Mouse (Mus musculus) brown adipose tissue, adult 24 weeks (tissue): ENCODE data around the gene Hsd11b2. TPM values are rescaled to one million over a fixed set of nuclear protein-coding genes. Genes with fewer than 3 reads are reported as not detected.

Experiments
- H3K27ac ChIP-seq: fragments of 200-500 bp; replicated peaks from 2 replicates; pipeline ENCODE4 v1.5.1; 2012; ENCODE audit warnings: low read depth, mild to moderate bottlenecking, low read length
- H3K4me1 ChIP-seq: fragments of 200-500 bp; 2 replicates; pipeline ENCODE4 v1.6.1; 2012; ENCODE audit warnings: low read length, mixed read lengths; ENCODE audit not compliant: control insufficient read depth, insufficient read depth, insufficient read length
- H3K4me3 ChIP-seq: fragments of 200-500 bp; 2 replicates; pipeline ENCODE4 v1.5.1; 2012; ENCODE audit warnings: low read depth, mild to moderate bottlenecking, low read length, moderate library complexity; ENCODE audit not compliant: insufficient read depth
- polyA plus RNA-seq: library from polyadenylated mRNA; stranded (reverse); fragments of >200 nt; gene quantifications from 2 replicates; pipeline ENCODE4 v1.2.4, GENCODE M21; 2012; ENCODE audit not compliant: missing spikeins, insufficient read depth, insufficient read length

Hsd11b2 gene
- polyA plus RNA-seq, 1 experiment, result not detected

DNA sequence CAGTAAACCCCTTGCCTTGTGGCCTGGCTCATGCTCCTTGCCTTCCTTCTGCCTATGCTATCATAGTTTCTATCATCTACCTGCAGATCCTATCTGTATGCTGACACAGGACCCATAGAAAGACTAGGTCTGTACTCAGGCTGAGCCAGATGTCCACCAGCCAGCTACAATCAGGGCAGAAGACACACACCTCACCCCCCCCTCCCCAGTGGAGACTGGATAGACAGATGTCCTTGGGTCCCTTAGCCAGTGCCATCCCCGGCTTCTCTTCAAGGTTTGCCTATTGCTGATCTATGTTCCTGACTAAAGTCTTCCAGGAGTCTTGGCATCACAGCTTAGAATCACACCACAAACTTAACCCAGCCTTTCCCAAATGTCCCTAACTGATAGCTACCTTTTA, 9.7 kb downstream of the Hsd11b2 start:
- H3K27ac ChIP-seq, result no peak overlapping the region

DNA sequence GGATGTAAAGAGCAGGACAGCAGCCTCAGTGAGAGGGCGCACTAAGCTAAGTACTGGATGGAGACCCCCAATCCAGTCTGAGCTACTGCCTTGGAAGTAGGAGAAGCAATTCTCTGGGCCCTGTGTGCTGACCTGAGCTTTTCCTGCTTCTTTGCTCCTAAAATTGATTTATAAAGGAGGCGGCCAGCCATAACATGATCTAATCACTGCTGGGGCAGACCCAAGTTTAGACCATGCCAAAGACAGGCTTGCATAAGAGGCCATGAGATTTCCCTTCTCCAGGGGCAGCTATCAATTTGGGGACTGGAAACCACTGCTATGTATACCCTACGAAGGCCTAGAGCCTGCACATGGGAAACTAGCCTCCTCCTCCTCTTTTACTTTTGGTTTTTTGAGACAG, 10.7 kb downstream of the Hsd11b2 start:
- H3K27ac ChIP-seq, result no peak overlapping the region
- no peak overlapping the region for H3K4me3 ChIP-seq

More for the DNA sequence above, 9.7 kb downstream of the Hsd11b2 start:
- no peaks in the 10 kb centered on the region for H3K4me1 ChIP-seq
- H3K4me3 ChIP-seq, result no peak overlapping the region

DNA sequence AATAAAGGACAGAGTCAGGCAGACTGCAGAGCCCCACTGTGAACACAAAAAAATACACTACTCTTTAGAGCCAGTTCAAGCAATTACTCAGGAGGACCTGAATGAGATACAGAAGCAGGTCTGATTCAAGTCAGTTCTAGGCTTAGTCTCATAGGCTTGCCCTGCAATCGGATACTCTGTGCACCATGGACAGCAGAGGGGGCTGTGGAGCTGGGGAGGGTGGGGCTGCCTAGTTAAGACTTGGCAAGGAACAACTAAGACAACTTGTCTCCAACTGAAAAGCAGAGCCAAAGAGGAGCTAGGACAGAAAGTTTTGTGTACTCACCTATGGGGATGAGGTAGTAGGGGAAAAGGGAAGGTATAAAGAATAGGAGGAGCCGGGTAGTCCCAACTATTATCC, 13.2 kb downstream of the Hsd11b2 start:
- Histone ChIP-seq H3K4me1 (peaks cover 4% of the 10 kb centered on the region; the same call in 1 of the 2 replicates), H3K4me3 (no peak overlapping the region), H3K27ac (no peak overlapping the region)

More for the DNA sequence above, 10.7 kb downstream of the Hsd11b2 start:
- H3K4me1 ChIP-seq, result peaks cover 4% of the 10 kb centered on the region; the same call in 1 of the 2 replicates

DNA sequence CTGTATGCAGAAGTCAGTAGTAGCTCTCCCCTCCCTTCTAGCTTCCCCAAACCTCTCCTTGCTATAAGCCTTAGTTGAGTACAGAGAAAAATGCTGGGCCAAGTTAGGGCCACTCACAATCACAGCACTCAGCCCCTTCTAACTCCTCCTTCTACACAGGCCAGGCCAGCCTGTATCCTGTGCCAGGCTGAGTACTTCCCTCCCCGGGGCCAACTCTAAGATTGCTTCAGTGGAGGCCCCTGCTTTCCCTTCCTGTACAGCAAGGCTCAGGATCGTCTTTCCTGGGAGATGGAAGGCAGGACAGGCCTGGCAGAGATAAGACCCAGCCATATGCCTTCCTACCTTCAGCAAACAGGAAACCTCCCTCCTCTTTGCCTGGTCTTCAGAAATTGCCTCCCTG, 14.9 kb downstream of the Hsd11b2 start:
- peaks cover 4% of the 10 kb centered on the region; the same call in 1 of the 2 replicates for H3K4me1 ChIP-seq
- no peak overlapping the region for H3K4me3 ChIP-seq
- 0 out of 2 replicates have a peak overlapping the region, but pooled peaks have one; percentile 2 for H3K27ac ChIP-seq

DNA sequence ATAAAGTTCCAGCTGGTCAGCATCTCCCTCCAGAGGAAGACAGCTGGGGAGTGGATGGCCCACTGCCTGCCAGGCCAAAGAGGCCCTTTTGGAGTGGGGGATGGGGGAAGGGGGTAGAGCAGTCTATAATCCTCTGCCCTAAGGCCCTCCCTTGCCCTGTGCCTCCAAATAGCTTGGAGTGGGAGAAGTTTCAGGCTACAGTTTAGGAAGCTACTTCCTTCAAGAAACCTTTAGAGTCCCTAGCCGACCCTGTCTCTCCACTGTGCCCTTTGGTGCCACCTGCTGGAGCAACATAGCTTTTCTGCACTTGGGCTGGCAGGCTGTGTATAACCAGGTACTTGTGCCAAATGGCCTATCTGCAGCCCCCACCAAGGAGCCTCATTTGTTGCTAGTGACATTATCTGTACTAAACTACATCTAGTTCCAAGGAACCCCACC, 15.4 kb downstream of the Hsd11b2 start:
- Histone ChIP-seq H3K4me1 (peaks cover 4% of the 10 kb centered on the region; the same call in 1 of the 2 replicates), H3K4me3 (no peak overlapping the region), H3K27ac (0 out of 2 replicates have a peak overlapping the region, but pooled peaks have one; percentile 2)

DNA sequence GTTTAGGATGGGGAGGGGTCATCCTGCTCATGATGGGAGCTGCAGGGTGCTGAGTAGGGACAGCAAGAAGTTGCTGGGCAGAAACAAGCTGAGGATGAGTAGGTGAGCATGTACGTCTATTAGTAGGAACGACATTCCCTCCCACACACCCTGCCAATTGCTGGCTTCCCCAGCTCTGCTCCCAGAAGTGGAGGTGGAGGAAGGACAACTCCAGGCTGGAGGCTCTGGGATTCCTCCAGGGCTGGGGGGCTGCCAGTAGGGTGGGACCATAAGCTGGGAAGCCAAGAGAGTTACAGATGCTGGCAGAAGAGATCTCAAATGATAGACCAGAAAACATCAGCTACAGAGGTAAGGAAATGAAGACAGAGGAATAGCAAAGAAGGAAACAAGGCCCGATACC, 18.0 kb downstream of the Hsd11b2 start:
- peaks cover 4% of the 10 kb centered on the region; the same call in 1 of the 2 replicates for H3K4me1 ChIP-seq
- no peak overlapping the region for H3K27ac ChIP-seq
- H3K4me3 ChIP-seq, result no peak overlapping the region

DNA sequence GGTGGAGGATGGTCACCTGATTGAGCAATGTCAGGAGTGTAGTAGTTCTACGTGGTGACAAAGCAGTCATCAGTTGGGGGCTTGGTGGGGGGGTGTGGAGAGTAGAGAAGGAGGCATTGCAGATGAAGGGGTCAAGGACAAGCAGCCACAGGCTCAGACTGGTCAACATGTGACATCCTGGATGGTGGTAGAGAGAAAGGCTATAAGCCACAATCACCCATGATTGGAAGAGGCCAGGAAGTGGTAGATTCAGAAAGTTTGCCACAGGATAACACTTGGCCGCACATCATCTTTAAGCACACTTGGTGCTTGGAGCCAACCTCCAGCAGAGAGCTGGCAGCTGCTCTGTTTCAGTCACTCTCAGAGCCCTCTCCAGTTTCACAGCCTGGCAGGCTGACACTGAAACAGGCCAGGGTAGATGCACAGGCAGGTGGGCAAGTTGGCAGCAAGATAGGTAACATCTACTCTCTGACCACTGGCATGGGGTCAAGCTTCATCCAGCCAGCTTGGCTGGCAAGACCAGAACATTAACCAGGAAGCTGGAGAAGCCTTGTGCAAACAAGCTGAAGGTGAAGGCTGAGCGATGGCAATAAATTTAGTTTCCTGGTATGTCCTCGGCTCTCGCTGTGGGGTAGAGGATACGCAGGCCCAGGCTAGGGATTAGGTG, 18.6 kb downstream of the Hsd11b2 start:
- no peak overlapping the region for H3K4me3 ChIP-seq
- H3K27ac ChIP-seq, result no peak overlapping the region
- peaks cover 4% of the 10 kb centered on the region; the same call in 1 of the 2 replicates for H3K4me1 ChIP-seq

DNA sequence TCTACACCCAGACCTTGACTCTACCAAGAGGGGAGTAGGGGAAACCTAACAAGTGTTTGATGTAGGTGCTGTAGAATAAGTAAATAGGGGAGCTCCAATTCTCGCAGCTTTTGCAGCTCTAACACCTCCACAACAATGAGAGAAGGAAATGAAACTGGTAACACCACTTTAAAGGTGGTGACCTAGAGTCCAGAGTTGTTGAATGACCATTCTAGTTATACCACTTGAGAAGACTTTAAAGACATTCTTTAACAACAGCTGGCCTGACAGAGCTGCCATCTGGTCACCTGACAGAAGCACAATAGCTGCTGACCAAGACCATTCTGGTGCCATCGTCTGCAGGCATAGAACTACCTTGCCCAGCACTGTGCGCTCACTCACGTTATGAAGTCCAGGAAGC, 20.4 kb downstream of the Hsd11b2 start:
- no peak overlapping the region for H3K4me3 ChIP-seq
- peaks cover 6% of the 10 kb centered on the region for H3K4me1 ChIP-seq
- H3K27ac ChIP-seq, result no peak overlapping the region

DNA sequence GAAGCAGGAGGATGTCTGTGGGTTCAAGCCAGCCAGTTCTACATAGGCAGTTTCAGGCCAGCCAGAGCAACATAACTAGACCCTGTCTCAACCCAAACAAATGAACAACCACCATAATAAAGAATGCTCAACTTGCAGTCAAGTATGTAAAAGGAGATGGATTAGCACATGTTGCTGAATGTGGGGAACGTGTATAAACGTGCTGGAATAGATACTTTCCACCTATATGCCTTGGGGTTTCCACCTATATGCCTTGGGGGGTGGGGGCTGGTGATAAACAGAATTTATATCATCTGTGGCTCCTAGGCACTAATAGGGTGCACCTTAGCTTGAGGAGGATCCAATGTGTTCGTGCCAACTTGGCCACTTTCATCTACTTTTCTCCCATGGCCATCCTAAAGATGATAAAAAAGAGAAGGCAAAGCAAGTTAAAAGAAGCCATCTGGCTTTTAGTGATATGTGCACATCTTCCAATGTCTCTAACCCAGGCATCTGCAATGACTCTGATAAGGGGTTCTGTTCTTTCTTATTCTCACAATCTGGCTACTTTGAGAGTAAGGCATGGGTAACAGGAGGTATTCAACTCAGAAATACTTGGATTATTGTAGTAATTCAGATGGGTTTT, 23.6 kb downstream of the Hsd11b2 start:
- no peak overlapping the region for H3K4me3 ChIP-seq
- H3K4me1 ChIP-seq, result peaks cover 36% of the 10 kb centered on the region
- no peak overlapping the region for H3K27ac ChIP-seq

DNA sequence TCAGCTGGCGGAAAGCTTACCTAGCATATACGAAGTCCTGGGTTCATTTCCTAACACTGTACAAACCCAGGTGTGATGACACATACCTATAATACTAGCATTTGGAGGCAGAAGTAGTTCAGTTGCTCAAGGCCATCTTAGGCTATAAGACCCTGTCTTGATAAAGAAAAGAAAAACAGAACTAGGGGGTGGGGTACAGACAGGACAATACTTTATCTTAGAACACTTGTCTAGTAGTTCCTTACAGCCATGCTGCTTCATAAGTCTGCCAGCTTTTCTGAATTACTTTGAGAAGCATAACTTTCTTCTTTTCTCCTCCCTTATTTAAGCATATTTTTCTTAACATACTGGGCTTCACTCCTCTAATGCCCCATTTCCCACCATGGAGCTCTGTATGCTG, 24.3 kb downstream of the Hsd11b2 start:
- Histone ChIP-seq H3K4me1 (peaks cover 37% of the 10 kb centered on the region), H3K4me3 (no peak overlapping the region), H3K27ac (no peak overlapping the region)

DNA sequence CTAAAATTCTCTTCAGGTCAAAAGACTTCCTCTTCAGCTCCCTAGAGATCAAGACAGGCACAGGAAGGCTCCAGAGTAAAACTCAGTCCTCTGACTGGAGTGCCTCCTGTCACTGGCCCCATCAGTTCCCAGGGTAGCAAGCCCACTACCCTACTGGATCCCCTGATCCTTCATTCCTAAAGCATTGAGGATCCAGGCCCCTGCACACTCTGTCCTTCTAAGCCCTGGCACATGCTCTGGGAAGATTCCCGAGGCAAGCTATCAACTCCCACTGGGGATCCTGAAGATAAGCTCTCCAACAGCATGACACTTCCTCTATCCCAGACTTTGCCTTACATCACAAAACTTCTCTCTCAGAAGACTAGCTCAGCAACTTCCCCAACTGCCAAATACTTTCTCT, 25.1 kb downstream of the Hsd11b2 start:
- no peak overlapping the region for H3K4me3 ChIP-seq
- H3K4me1 ChIP-seq, result peaks cover 37% of the 10 kb centered on the region
- peak overlapping the region; percentile 57 for H3K27ac ChIP-seq

DNA sequence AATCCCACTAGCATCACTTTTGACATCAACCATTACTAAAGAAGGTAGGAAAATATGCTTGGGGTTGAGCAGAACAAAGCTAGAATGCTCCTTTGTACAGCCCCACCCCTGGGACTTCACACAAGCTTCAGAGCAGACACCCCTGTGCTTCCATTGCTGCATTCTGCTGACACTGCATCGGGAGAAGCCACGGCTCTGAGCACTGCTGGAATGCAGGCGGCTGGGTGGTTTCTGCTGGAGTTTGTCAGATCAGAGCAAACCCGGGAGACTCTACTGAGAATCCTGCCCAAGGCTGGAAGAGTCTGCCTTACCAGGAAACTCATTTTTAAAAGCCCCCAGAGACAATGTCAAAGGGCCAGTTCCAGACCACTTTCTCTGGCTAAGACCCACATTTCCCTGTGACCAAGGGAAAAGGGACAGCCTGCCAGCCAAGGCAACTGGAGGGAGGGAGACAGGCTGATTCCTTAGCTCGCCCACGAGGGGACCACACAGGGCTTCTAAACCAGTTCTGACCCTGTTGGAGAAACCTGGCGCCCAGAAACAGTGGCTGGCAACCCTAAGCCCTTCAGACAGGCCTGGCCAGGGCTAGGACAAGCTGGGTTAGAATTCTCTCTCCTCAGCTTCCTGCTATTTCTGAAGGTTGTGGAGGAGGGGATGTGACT, 26.1 kb downstream of the Hsd11b2 start:
- peaks cover 37% of the 10 kb centered on the region for H3K4me1 ChIP-seq
- H3K27ac ChIP-seq, result peak overlapping the region; percentile 57
- no peak overlapping the region for H3K4me3 ChIP-seq

DNA sequence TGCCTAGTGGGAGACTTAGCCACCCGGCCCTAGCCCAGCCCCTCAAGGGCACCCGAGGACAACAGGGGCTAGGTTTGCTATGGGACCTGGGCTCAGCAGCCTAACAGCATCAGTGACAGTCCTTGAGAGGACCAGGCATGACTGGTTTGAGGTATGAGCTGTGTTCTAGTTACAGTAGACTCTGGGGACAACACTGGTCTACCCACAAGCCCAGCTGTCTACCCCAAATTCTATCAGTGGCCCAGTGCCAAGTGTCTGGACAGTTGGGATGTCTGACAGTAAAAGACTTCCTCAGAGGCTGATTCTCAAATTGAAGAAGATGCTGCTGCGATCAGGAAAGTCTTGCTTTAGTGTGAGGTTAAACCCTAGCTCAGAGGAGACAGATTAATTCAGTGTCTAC, 26.7 kb downstream of the Hsd11b2 start:
- H3K4me3 ChIP-seq, result no peak overlapping the region
- peak overlapping the region; percentile 45 for H3K27ac ChIP-seq

DNA sequence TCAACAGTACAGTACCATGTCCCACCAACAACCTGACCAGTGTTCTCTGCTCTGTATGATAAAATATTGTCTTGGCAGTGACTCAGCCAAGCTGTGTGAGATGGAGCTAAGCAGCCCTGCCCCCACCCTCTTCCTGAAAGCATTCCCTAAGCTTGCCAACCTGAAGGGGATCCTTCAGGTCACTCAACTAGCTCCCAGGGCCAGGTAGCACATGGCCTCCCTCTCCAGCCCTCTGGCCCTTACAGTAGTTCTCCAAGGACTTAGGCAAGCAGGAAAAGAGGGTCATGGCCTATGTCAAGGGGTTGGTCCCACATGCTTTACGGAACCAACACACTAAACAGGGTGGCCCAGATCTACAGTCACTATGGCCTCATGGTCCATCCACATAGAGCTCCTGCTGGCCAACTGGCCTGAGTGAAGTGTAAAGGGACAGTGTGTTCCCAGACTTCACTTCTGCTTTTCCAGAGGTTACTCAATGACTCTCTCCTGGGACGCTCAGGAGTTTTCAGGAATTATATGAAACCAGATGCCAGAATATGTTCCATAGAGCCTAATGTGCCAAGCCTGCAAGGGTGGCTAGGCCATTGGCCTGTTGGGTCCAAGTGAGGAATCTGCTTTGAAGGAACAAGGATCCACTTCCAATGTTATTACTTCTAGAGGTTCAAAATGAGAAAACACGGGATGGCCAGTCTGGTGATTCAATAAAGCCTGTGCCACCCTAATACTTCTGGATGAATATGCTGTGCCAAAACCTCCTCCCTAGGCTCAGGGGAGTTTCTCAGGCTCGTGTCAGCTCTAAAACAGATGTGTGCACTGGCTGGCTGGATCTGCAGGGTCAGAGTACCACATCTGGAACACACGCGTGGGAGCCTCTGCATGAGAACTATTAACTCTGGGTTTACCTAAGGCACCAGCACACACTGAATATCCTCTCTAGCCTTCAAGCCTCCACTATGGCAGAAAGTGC, 28.1 kb downstream of the Hsd11b2 start:
- no peak overlapping the region for H3K4me3 ChIP-seq
- H3K27ac ChIP-seq, result 0 out of 2 replicates have a peak overlapping the region, but pooled peaks have one; percentile 11
- H3K4me1 ChIP-seq, result peaks cover 45% of the 10 kb centered on the region

More for the DNA sequence above, 26.7 kb downstream of the Hsd11b2 start:
- H3K4me1 ChIP-seq, result peaks cover 43% of the 10 kb centered on the region
